Comparison of ENCODE assay signal across 9 mouse cellular contexts in the genomic region with DNA sequence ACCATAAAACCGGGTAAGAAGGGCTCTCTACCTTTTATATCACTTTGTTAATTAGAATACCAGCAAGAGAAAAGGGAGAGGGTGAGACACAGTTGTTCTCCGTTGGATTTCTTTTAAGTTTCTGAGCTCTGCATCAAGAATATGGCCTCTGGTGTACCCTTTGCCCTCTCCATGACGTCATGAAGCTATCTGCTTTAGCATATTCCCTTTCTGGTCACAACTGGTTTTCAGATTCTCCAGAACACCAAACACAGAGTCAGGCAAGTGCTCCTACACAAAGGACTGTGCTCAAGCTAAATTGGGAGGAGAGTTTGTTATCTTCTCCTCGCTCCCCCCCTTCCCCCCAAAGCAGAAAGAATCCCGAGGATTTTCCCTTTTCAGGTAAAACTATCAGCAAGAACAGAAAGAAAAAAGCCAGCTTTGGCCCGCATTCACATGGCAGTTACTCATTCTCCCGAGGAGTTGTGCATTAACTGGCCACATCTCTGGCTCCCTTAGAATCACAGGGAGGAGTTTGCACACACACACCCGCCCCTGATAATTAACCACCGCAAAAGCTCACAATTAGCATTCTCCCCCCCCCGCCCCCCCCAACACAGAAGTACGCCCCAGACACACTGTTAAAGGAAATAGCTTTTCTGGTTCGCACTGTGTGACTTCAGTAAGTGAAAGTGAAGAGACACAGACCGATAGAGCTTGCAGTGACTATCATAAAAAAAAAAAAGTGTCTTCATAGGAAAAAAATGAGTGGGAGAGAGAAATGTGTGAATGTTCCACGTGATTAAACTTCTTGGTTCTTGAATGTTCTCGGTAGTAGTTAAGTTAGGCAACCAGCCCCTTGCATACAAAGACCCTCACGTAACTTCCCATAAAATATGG. TPM values are rescaled to one million over a fixed set of nuclear protein-coding genes. Genes with fewer than 3 reads are reported as not detected.
A peak's percentile ranks its signal among the peaks of the same experiment; 100 is the strongest.
DNase-seq lines count a peak whose midpoint lies in the region; ATAC-seq and TF ChIP-seq lines count a peak whose summit lies in the region.
"Had no signal": no experiment of that assay in that cellular context is flagged by ENCODE, and none has a peak within 500 bp of the region (broad histone marks: within the 10 kb centered on the region; RNA-seq: fewer than 3 reads in every experiment).

No protein-coding gene starts in this region.

- WGBS in heart, embryonic 16.5 days: 4% methylated on average over 16 of the region's 16 CpGs
- WGBS in forebrain, embryonic 10.5 days: 4% methylated on average over 16 of the region's 16 CpGs
- WGBS in kidney, embryonic 16.5 days: 3% methylated on average over 16 of the region's 16 CpGs

- H3ac ChIP-seq in myocyte (ENCODE audit: control insufficient read depth, insufficient read length): no peak overlapping the region

- peak overlapping the region; percentile 53 for H3K4me3 ChIP-seq in heart, embryonic 16.5 days (ENCODE audit: low read length)
- peak overlapping the region; percentile 85 for H3K4me3 ChIP-seq in forebrain, embryonic 10.5 days
- H3K4me3 ChIP-seq in kidney, embryonic 16.5 days (ENCODE audit: low read length): peak overlapping the region; percentile 70
- H3K4me3 ChIP-seq in myocyte: no peak overlapping the region

- no peak for DNase-seq in heart, postnatal 36 days
- DNase-seq in forebrain, embryonic 10.5 days (ENCODE audit: extremely low spot score, low spot score): peak; percentile 24
- DNase-seq in layer of hippocampus, postnatal 25 days (ENCODE audit: extremely low spot score in 1 of 2, low spot score in 1 of 2): no peak
- DNase-seq in testis, postnatal 10 days (ENCODE audit: low spot score): no peak
- no peak for DNase-seq in urinary bladder, adult 2 months (ENCODE audit: low spot score)

- no peaks in the 10 kb centered on the region for H3K36me3 ChIP-seq in heart, embryonic 16.5 days (ENCODE audit: control insufficient read depth, insufficient read depth)
- peaks cover 3% of the 10 kb centered on the region; the same call in 1 of the 2 replicates for H3K36me3 ChIP-seq in forebrain, embryonic 10.5 days (replicated peaks)
- no peaks in the 10 kb centered on the region for H3K36me3 ChIP-seq in kidney, embryonic 16.5 days (ENCODE audit: insufficient read depth, low read length)
- no peaks in the 10 kb centered on the region for H3K36me3 ChIP-seq in myocyte (ENCODE audit: control insufficient read depth, insufficient read depth)
- H3K36me3 ChIP-seq: G1E had no signal

- peaks cover 15% of the 10 kb centered on the region for H3K27me3 ChIP-seq in heart, embryonic 16.5 days (ENCODE audit: control insufficient read depth, insufficient read depth, low read length)
- peaks cover 32% of the 10 kb centered on the region for H3K27me3 ChIP-seq in forebrain, embryonic 10.5 days (ENCODE audit: poor library complexity, severe bottlenecking)
- H3K27me3 ChIP-seq in kidney, embryonic 16.5 days (ENCODE audit: insufficient read depth, low read length): peaks cover 10% of the 10 kb centered on the region; the same call in 1 of the 2 replicates
- peaks cover 15% of the 10 kb centered on the region for H3K27me3 ChIP-seq in myocyte (ENCODE audit: control insufficient read depth, insufficient read depth, insufficient read length)

- peak overlapping the region; percentile 69 for H3K4me2 ChIP-seq in heart, embryonic 16.5 days (ENCODE audit: low read depth, low read length)
- H3K4me2 ChIP-seq in kidney, embryonic 16.5 days (replicated peaks; ENCODE audit: low read depth, low read length): peak overlapping the region; percentile 83
- H3K4me2 ChIP-seq in myocyte (ENCODE audit: low read depth): peak overlapping the region; percentile 38

- no peak for ATAC-seq in heart, embryonic 16.5 days (replicated peaks; ENCODE audit: extremely low read depth, insufficient read depth, low FRiP score)
- ATAC-seq in kidney, embryonic 16.5 days (ENCODE audit: low FRiP score, low TSS enrichment): peak; percentile 43; the same call in 1 of the 2 replicates

- peaks cover 8% of the 10 kb centered on the region for H3K4me1 ChIP-seq in heart, embryonic 16.5 days (ENCODE audit: control insufficient read depth, insufficient read depth, low read length)
- H3K4me1 ChIP-seq in forebrain, embryonic 10.5 days: peaks cover 41% of the 10 kb centered on the region
- peaks cover 18% of the 10 kb centered on the region for H3K4me1 ChIP-seq in kidney, embryonic 16.5 days (ENCODE audit: insufficient read depth, low read length)

- intact Hi-C loops in heart, postnatal 36 days (cut with DNase I): no loop called here

- no peak for TF ChIP-seq POLR2A in myocyte (IDR thresholded peaks at IDR 0.05; ENCODE audit: insufficient read length, low read depth)

- no peak overlapping the region for H3K27ac ChIP-seq in heart, embryonic 16.5 days (ENCODE audit: low read length)
- peak overlapping the region; percentile 94 for H3K27ac ChIP-seq in forebrain, embryonic 10.5 days
- peak overlapping the region; percentile 85 for H3K27ac ChIP-seq in kidney, embryonic 16.5 days (ENCODE audit: low read length)

- no peaks in the 10 kb centered on the region for H3K79me2 ChIP-seq in myocyte (ENCODE audit: control insufficient read depth, insufficient read depth)

- H3K9me3 ChIP-seq in heart, embryonic 16.5 days (replicated peaks; ENCODE audit: control insufficient read depth, low read length): no peaks in the 10 kb centered on the region
- H3K9me3 ChIP-seq in forebrain, embryonic 10.5 days: no peaks in the 10 kb centered on the region
- H3K9me3 ChIP-seq in kidney, embryonic 16.5 days (ENCODE audit: low read length): no peaks in the 10 kb centered on the region
- H3K9me3 ChIP-seq: G1E had no signal

- H3K9ac ChIP-seq in heart, embryonic 16.5 days (ENCODE audit: low read length): peak overlapping the region; percentile 47
- peak overlapping the region; percentile 71 for H3K9ac ChIP-seq in kidney, embryonic 16.5 days (replicated peaks; ENCODE audit: low read length)

TF ChIP-seq in myocyte, 11 proteins besides CTCF, POLR2A, EP300 and RAD21:
- no peak for TF ChIP-seq REST (IDR thresholded peaks at IDR 0.05; ENCODE audit: insufficient read depth, insufficient read length)
- TF ChIP-seq TCF12 (IDR thresholded peaks at IDR 0.05; ENCODE audit: insufficient read depth, poor library complexity, severe bottlenecking): no peak
- TF ChIP-seq CEBPB (IDR thresholded peaks at IDR 0.05; ENCODE audit: insufficient read depth, poor library complexity, severe bottlenecking): no peak
- TF ChIP-seq MAX (IDR thresholded peaks at IDR 0.05; ENCODE audit: low read depth): no peak
- no peak for TF ChIP-seq MYOD1 (IDR thresholded peaks at IDR 0.05; ENCODE audit: control insufficient read depth in 1 of 3, insufficient read length in 2 of 3, low read depth in 2 of 3)
- TF ChIP-seq TCF3 (IDR thresholded peaks at IDR 0.05; ENCODE audit: insufficient read length, low read depth): no peak
- TF ChIP-seq SRF (IDR thresholded peaks at IDR 0.05; ENCODE audit: control insufficient read depth, insufficient read length, low read depth): no peak
- no peak for TF ChIP-seq USF1 (IDR thresholded peaks at IDR 0.05; ENCODE audit: low read depth)
- no peak for TF ChIP-seq E2F4 (IDR thresholded peaks at IDR 0.05; ENCODE audit: insufficient read depth)
- no peak for TF ChIP-seq POLR2AphosphoS2 (IDR thresholded peaks at IDR 0.05; ENCODE audit: insufficient read length, low read depth)
- TF ChIP-seq MYOG (IDR thresholded peaks at IDR 0.05; ENCODE audit: control insufficient read depth in 1 of 3, insufficient read depth in 1 of 3, insufficient read length in 2 of 3, low read depth in 2 of 3): no peak

RNA-seq across cellular contexts. Expression of a gene that starts 1.8 kb away (rescaled TPM):
- 1.3 and 1.4 TPM in 2 replicates for polyA plus RNA-seq in heart, embryonic 16.5 days (2015; fragmentation: Nextera tagmentation; extraction: Ambion mirVana)
- under 1 TPM; 0.36 to 0.62 TPM for total RNA-seq in heart, postnatal 36 days (2021)
- polyA plus RNA-seq in forebrain, embryonic 10.5 days (2016; fragmentation: Nextera tagmentation; extraction: Ambion mirVana): 13.6 and 16.8 TPM in 2 replicates
- 33.8 and 34.8 TPM in 2 replicates for polyA plus RNA-seq in kidney, embryonic 16.5 days (2015; fragmentation: Nextera tagmentation; extraction: Ambion mirVana)
- polyA plus RNA-seq in myocyte (2012; fragmentation: generic; extraction: Trizol): 0.02 TPM
- 1 to 10 TPM; 6.2 to 7.3 TPM for total RNA-seq in layer of hippocampus, postnatal 25 days (2021)
- polyA plus RNA-seq in urinary bladder, adult 2 months (2012; rRNA removed): 0.73 and 1.5 TPM in 2 replicates
- polyA plus RNA-seq: G1E had no signal
